Mouse (Mus musculus): ENCODE data around the gene Trit1.

GRCm38 (mm10) chr4:123021591-123021990 lies 5.2 kb downstream of the Trit1 start:
- TF ChIP-seq CTCF (conservative IDR thresholded peaks at IDR 0.05; ENCODE audit: low read length) (no peak), NANOG (IDR thresholded peaks at IDR 0.05; ENCODE audit: borderline replicate concordance, low read length) (no peak)

Data from E14TG2a.4 (cell line).